Mouse (Mus musculus): ENCODE measurements around the gene Olfr1373. TPM values are rescaled to one million over a fixed set of nuclear protein-coding genes. Genes with fewer than 3 reads are reported as not detected.

Olfr1373 gene
- polyA plus RNA-seq, 1 experiment from 2014 or later, result not detected

DNA sequence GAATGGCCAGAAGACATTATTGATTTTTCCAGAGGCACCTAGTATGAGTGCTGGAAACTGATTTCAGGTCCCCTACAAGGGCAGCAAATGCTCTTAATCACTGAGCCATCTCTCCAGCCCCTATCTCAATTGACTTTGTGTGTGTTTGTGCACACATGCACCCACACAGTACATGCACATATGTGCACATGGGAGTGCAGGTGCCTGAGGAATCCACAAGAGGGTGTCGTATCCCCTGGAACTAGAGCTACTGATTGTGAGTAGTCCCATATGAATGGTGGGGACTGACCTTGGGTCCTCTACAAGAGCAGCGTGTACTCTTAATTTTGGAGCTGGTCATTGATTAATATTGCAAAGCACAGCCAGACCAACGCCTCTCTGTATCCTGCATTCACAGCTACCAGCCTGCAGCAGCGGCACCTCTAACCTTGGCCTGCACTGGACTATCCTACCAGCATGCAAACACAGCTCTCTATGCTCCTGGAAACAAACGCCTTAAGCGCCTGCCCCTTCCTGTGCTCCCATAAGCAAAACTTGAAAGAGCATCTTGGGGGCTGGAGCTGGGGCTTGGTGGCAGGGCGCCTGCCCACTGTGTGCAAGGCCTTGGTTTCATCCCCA, 14.8 kb downstream of the Olfr1373 start:
- H3K4me2 ChIP-seq (ENCODE audit: low read length), result no peak overlapping the region
- H3K36me3 ChIP-seq (ENCODE audit: control insufficient read depth, insufficient read depth, low read length), result peaks cover 9% of the 10 kb centered on the region; the same call in 1 of the 2 replicates
- H3K27ac ChIP-seq (replicated peaks in 1 of 2; ENCODE audit: control insufficient read depth in 1 of 2, insufficient read depth in 1 of 2, low read depth in 2 of 2, low read length in 2 of 2), result peak overlapping the region in 1 of 2 experiments; percentile 50; a peak in 1 of 4 replicates
- H3K27me3 ChIP-seq (ENCODE audit: control insufficient read depth, insufficient read depth, low read length), result no peaks in the 10 kb centered on the region
- 81% methylated on average over 7 of the region's 7 CpGs for WGBS
- H3K9me3 ChIP-seq (ENCODE audit: control insufficient read depth, low read length), result peaks cover 3% of the 10 kb centered on the region; the same call in 1 of the 2 replicates
- H3K4me3 ChIP-seq (ENCODE audit: control insufficient read depth in 1 of 2, insufficient read depth in 1 of 2, low read depth in 1 of 2, low read length in 2 of 2), result no peak overlapping the region
- peaks cover 9 to 23% of the 10 kb centered on the region in 2 experiments for H3K4me1 ChIP-seq (ENCODE audit: control insufficient read depth in 2 of 2, insufficient read depth in 2 of 2, low read length in 2 of 2)
- ATAC-seq (ENCODE audit: insufficient number of reproducible peaks, insufficient read depth, low FRiP score, low read depth), result no peak
- H3K9ac ChIP-seq (ENCODE audit: low read length), result no peak overlapping the region

GRCm38 (mm10) chr11:52129621-52130450, 15.5 kb downstream of the Olfr1373 start:
- no peak for ATAC-seq (ENCODE audit: insufficient number of reproducible peaks, insufficient read depth, low FRiP score, low read depth)
- peaks cover 9 to 23% of the 10 kb centered on the region in 2 experiments for H3K4me1 ChIP-seq (ENCODE audit: control insufficient read depth in 2 of 2, insufficient read depth in 2 of 2, low read length in 2 of 2)
- no peak overlapping the region for H3K4me2 ChIP-seq (ENCODE audit: low read length)
- H3K4me3 ChIP-seq (ENCODE audit: control insufficient read depth in 1 of 2, insufficient read depth in 1 of 2, low read depth in 1 of 2, low read length in 2 of 2), result no peak overlapping the region
- H3K9ac ChIP-seq (ENCODE audit: low read length), result peak overlapping the region; percentile 38
- 52% methylated on average over 10 of the region's 10 CpGs for WGBS
- peak overlapping the region; percentile 50 to 65; a peak in 3 of 4 replicates for H3K27ac ChIP-seq (replicated peaks in 1 of 2; ENCODE audit: control insufficient read depth in 1 of 2, insufficient read depth in 1 of 2, low read depth in 2 of 2, low read length in 2 of 2)
- no peaks in the 10 kb centered on the region for H3K27me3 ChIP-seq (ENCODE audit: control insufficient read depth, insufficient read depth, low read length)
- peaks cover 17% of the 10 kb centered on the region for H3K36me3 ChIP-seq (ENCODE audit: control insufficient read depth, insufficient read depth, low read length)
- no peaks in the 10 kb centered on the region for H3K9me3 ChIP-seq (ENCODE audit: control insufficient read depth, low read length)

- ATAC-seq (ENCODE audit: insufficient number of reproducible peaks, insufficient read depth, low FRiP score, low read depth), result no peak
- H3K9me3 ChIP-seq (ENCODE audit: control insufficient read depth, low read length), result no peaks in the 10 kb centered on the region
- peaks cover 9 to 23% of the 10 kb centered on the region in 2 experiments for H3K4me1 ChIP-seq (ENCODE audit: control insufficient read depth in 2 of 2, insufficient read depth in 2 of 2, low read length in 2 of 2)
- no peak overlapping the region for H3K4me2 ChIP-seq (ENCODE audit: low read length)
- no peak overlapping the region for H3K4me3 ChIP-seq (ENCODE audit: control insufficient read depth in 1 of 2, insufficient read depth in 1 of 2, low read depth in 1 of 2, low read length in 2 of 2)
- H3K27me3 ChIP-seq (ENCODE audit: control insufficient read depth, insufficient read depth, low read length), result no peaks in the 10 kb centered on the region
- no peak overlapping the region; the same call in 1 of the 2 replicates for H3K9ac ChIP-seq (ENCODE audit: low read length)
- H3K36me3 ChIP-seq (ENCODE audit: control insufficient read depth, insufficient read depth, low read length), result peaks cover 23% of the 10 kb centered on the region
- peak overlapping the region in 1 of 2 experiments; percentile 50; a peak in 1 of 4 replicates for H3K27ac ChIP-seq (replicated peaks in 1 of 2; ENCODE audit: control insufficient read depth in 1 of 2, insufficient read depth in 1 of 2, low read depth in 2 of 2, low read length in 2 of 2)
- 23% methylated on average over 3 of the region's 3 CpGs for WGBS
Measured at GRCm38 (mm10) chr11:52129171-52129570, 16.2 kb downstream of the Olfr1373 start.

DNA sequence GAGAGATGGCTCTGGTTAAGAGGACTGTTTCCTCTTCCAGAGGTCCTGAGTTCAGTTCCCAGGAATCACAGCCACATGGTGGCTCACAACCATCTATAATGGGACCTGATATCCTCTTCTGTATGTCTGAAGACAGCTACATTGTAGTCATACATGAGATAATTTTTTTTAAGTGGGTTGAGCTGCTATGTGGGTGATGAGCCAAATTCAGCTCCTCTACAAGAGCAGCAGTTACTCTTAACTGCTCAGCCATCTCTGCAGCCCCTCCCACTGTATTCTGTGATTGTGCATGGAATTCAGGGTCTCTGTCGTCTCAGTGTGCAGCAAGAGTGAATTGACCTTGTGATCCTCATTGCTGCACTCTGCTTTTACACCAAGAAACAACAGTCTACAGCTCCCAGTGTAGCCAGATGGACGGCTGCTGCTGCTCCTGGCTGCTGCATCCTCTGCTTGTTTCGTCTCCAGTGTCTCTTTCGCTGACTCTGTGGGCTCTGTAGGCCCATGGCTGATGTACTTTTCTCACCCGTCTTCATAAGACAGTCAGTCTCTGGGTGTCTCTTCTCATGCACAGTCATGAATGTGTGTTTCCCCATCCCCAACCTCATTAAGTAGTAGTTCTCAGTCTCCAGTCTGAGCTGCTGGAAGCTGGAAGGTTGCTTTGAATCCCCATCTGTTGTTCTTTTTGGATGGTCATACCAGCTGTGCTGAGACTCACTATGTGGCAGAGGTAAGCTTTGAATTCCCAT, 16.8 kb downstream of the Olfr1373 start:
- 57% methylated on average over 5 of the region's 5 CpGs for WGBS
- Histone ChIP-seq H3K4me1 (ENCODE audit: control insufficient read depth in 2 of 2, insufficient read depth in 2 of 2, low read length in 2 of 2) (peaks cover 9 to 23% of the 10 kb centered on the region in 2 experiments), H3K9ac (ENCODE audit: low read length) (no peak overlapping the region), H3K27ac (replicated peaks in 1 of 2; ENCODE audit: control insufficient read depth in 1 of 2, insufficient read depth in 1 of 2, low read depth in 2 of 2, low read length in 2 of 2) (0 out of 4 replicates have a peak overlapping the region, but pooled peaks of 1 of the 2 experiments have one; percentile 11), H3K9me3 (ENCODE audit: control insufficient read depth, low read length) (no peaks in the 10 kb centered on the region), H3K36me3 (ENCODE audit: control insufficient read depth, insufficient read depth, low read length) (peaks cover 30% of the 10 kb centered on the region), H3K27me3 (ENCODE audit: control insufficient read depth, insufficient read depth, low read length) (no peaks in the 10 kb centered on the region), H3K4me3 (ENCODE audit: control insufficient read depth in 1 of 2, insufficient read depth in 1 of 2, low read depth in 1 of 2, low read length in 2 of 2) (no peak overlapping the region), H3K4me2 (ENCODE audit: low read length) (no peak overlapping the region)
- ATAC-seq (ENCODE audit: insufficient number of reproducible peaks, insufficient read depth, low FRiP score, low read depth), result no peak

- peaks cover 9 to 23% of the 10 kb centered on the region in 2 experiments for H3K4me1 ChIP-seq (ENCODE audit: control insufficient read depth in 2 of 2, insufficient read depth in 2 of 2, low read length in 2 of 2)
- H3K27ac ChIP-seq (replicated peaks in 1 of 2; ENCODE audit: control insufficient read depth in 1 of 2, insufficient read depth in 1 of 2, low read depth in 2 of 2, low read length in 2 of 2), result no peak overlapping the region
- H3K9me3 ChIP-seq (ENCODE audit: control insufficient read depth, low read length), result no peaks in the 10 kb centered on the region
- no peak overlapping the region for H3K9ac ChIP-seq (ENCODE audit: low read length)
- H3K4me3 ChIP-seq (ENCODE audit: control insufficient read depth in 1 of 2, insufficient read depth in 1 of 2, low read depth in 1 of 2, low read length in 2 of 2), result no peak overlapping the region
- 74% methylated on average over 5 of the region's 5 CpGs for WGBS
- peaks cover 37% of the 10 kb centered on the region for H3K36me3 ChIP-seq (ENCODE audit: control insufficient read depth, insufficient read depth, low read length)
- no peaks in the 10 kb centered on the region for H3K27me3 ChIP-seq (ENCODE audit: control insufficient read depth, insufficient read depth, low read length)
- H3K4me2 ChIP-seq (ENCODE audit: low read length), result no peak overlapping the region
- ATAC-seq (ENCODE audit: insufficient number of reproducible peaks, insufficient read depth, low FRiP score, low read depth), result no peak
Measured at GRCm38 (mm10) chr11:52127760-52128159, 17.6 kb downstream of the Olfr1373 start.

DNA sequence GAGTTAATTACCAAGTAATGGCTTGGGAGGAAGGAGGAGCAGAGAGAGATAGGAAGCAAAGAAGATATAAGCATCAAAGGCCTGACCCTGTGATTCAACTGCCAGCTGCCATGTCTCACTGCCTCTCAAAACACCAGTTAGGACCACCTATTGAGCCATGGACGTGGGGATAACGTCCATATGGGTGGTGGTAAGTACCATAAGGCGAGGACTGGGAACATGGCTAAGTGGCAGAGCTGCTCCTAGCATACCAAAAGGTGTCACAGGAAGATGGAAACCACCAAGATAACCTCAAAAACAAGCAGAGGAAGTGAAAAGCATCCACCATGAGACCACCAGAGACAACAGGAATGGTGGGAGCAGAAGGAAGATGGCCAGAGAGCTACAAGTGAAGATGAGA, 18.2 kb downstream of the Olfr1373 start:
- Histone ChIP-seq H3K9ac (ENCODE audit: low read length) (no peak overlapping the region), H3K4me3 (ENCODE audit: control insufficient read depth in 1 of 2, insufficient read depth in 1 of 2, low read depth in 1 of 2, low read length in 2 of 2) (no peak overlapping the region), H3K9me3 (ENCODE audit: control insufficient read depth, low read length) (no peaks in the 10 kb centered on the region), H3K4me2 (ENCODE audit: low read length) (no peak overlapping the region), H3K27me3 (ENCODE audit: control insufficient read depth, insufficient read depth, low read length) (no peaks in the 10 kb centered on the region), H3K27ac (replicated peaks in 1 of 2; ENCODE audit: control insufficient read depth in 1 of 2, insufficient read depth in 1 of 2, low read depth in 2 of 2, low read length in 2 of 2) (no peak overlapping the region), H3K36me3 (ENCODE audit: control insufficient read depth, insufficient read depth, low read length) (peaks cover 43% of the 10 kb centered on the region), H3K4me1 (ENCODE audit: control insufficient read depth in 2 of 2, insufficient read depth in 2 of 2, low read length in 2 of 2) (peaks cover 9 to 23% of the 10 kb centered on the region in 2 experiments)
- ATAC-seq (ENCODE audit: insufficient number of reproducible peaks, insufficient read depth, low FRiP score, low read depth), result no peak
- 63% methylated on average over 3 of the region's 3 CpGs for WGBS

- H3K9me3 ChIP-seq (ENCODE audit: control insufficient read depth, low read length), result no peaks in the 10 kb centered on the region
- H3K27ac ChIP-seq (replicated peaks in 1 of 2; ENCODE audit: control insufficient read depth in 1 of 2, insufficient read depth in 1 of 2, low read depth in 2 of 2, low read length in 2 of 2), result no peak overlapping the region
- peaks cover 69% of the 10 kb centered on the region for H3K36me3 ChIP-seq (ENCODE audit: control insufficient read depth, insufficient read depth, low read length)
- H3K4me1 ChIP-seq (ENCODE audit: control insufficient read depth in 2 of 2, insufficient read depth in 2 of 2, low read length in 2 of 2), result peaks cover 3 to 15% of the 10 kb centered on the region in 2 experiments; a peak in 3 of 4 replicates
- ATAC-seq (ENCODE audit: insufficient number of reproducible peaks, insufficient read depth, low FRiP score, low read depth), result no peak
- H3K27me3 ChIP-seq (ENCODE audit: control insufficient read depth, insufficient read depth, low read length), result no peaks in the 10 kb centered on the region
- WGBS, result 90% methylated on average over 4 of the region's 4 CpGs
- H3K9ac ChIP-seq (ENCODE audit: low read length), result no peak overlapping the region
- H3K4me2 ChIP-seq (ENCODE audit: low read length), result no peak overlapping the region
- H3K4me3 ChIP-seq (ENCODE audit: control insufficient read depth in 1 of 2, insufficient read depth in 1 of 2, low read depth in 1 of 2, low read length in 2 of 2), result no peak overlapping the region
Measured at GRCm38 (mm10) chr11:52124468-52124867, 20.9 kb downstream of the Olfr1373 start.
